Mouse (Mus musculus): ENCODE results near the gene Ebp. TPM values are rescaled to one million over a fixed set of nuclear protein-coding genes. Genes with fewer than 3 reads are reported as not detected.

The Ebp gene
- polyA plus RNA-seq, 1 experiment = 36.0 TPM

- Histone ChIP-seq H3K4me3 (ENCODE audit: insufficient read depth, low read length) (no peak overlapping the region), H3K27ac (ENCODE audit: insufficient read depth, low read length) (no peak overlapping the region), H3K4me1 (ENCODE audit: control insufficient read depth, insufficient read depth, low read length) (no peaks in the 10 kb centered on the region)
- TF ChIP-seq POLR2A (IDR thresholded peaks at IDR 0.05; ENCODE audit: low read depth, low read length) (no peak), CTCF (IDR thresholded peaks at IDR 0.05; ENCODE audit: borderline replicate concordance, insufficient read depth, low read length) (no peak)
Observed at GRCm38 (mm10) chrX:8164471-8164870, 28.8 kb downstream of the Ebp start.

GRCm38 (mm10) chrX:8163076-8163475 lies 30.2 kb downstream of the Ebp start:
- Histone ChIP-seq H3K27ac (ENCODE audit: insufficient read depth, low read length) (no peak overlapping the region), H3K4me1 (ENCODE audit: control insufficient read depth, insufficient read depth, low read length) (no peaks in the 10 kb centered on the region), H3K4me3 (ENCODE audit: insufficient read depth, low read length) (no peak overlapping the region)
- TF ChIP-seq CTCF (IDR thresholded peaks at IDR 0.05; ENCODE audit: borderline replicate concordance, insufficient read depth, low read length) = no peak
- TF ChIP-seq POLR2A (IDR thresholded peaks at IDR 0.05; ENCODE audit: low read depth, low read length) = no peak

GRCm38 (mm10) chrX:8145153-8145991 lies 47.9 kb downstream of the Ebp start, which contains the start of gene Rbm3:
TSS of gene Rbm3 (minus strand) at chrX:8145880.
- TF ChIP-seq POLR2A (IDR thresholded peaks at IDR 0.05; ENCODE audit: low read depth, low read length) = peak; percentile 79
- no peak for TF ChIP-seq CTCF (IDR thresholded peaks at IDR 0.05; ENCODE audit: borderline replicate concordance, insufficient read depth, low read length)
- Histone ChIP-seq H3K4me3 (ENCODE audit: insufficient read depth, low read length) (peak within 1 kb of the TSS; percentile 71), H3K27ac (ENCODE audit: insufficient read depth, low read length) (peak within 1 kb of the TSS; percentile 97), H3K4me1 (ENCODE audit: control insufficient read depth, insufficient read depth, low read length) (no peaks in the 10 kb centered on the region)

- Histone ChIP-seq H3K27ac (ENCODE audit: insufficient read depth, low read length) (no peak overlapping the region), H3K4me3 (ENCODE audit: insufficient read depth, low read length) (peak overlapping the region; percentile 71), H3K4me1 (ENCODE audit: control insufficient read depth, insufficient read depth, low read length) (no peaks in the 10 kb centered on the region)
- no peak for TF ChIP-seq POLR2A (IDR thresholded peaks at IDR 0.05; ENCODE audit: low read depth, low read length)
- no peak for TF ChIP-seq CTCF (IDR thresholded peaks at IDR 0.05; ENCODE audit: borderline replicate concordance, insufficient read depth, low read length)
Observed at GRCm38 (mm10) chrX:8143750-8144149, 49.6 kb downstream of the Ebp start.

- no peaks in the 10 kb centered on the region for H3K4me1 ChIP-seq (ENCODE audit: control insufficient read depth, insufficient read depth, low read length)
- H3K4me3 ChIP-seq (ENCODE audit: insufficient read depth, low read length) = peak overlapping the region; percentile 21; the same call in 1 of the 2 replicates
- TF ChIP-seq CTCF (IDR thresholded peaks at IDR 0.05; ENCODE audit: borderline replicate concordance, insufficient read depth, low read length) (no peak), POLR2A (IDR thresholded peaks at IDR 0.05; ENCODE audit: low read depth, low read length) (no peak)
- H3K27ac ChIP-seq (ENCODE audit: insufficient read depth, low read length) = no peak overlapping the region
Observed at GRCm38 (mm10) chrX:8142948-8143347, 50.4 kb downstream of the Ebp start.

GRCm38 (mm10) chrX:8141058-8141457 lies 52.3 kb downstream of the Ebp start:
- Histone ChIP-seq H3K4me3 (ENCODE audit: insufficient read depth, low read length) (no peak overlapping the region), H3K27ac (ENCODE audit: insufficient read depth, low read length) (no peak overlapping the region), H3K4me1 (ENCODE audit: control insufficient read depth, insufficient read depth, low read length) (no peaks in the 10 kb centered on the region)
- TF ChIP-seq CTCF (IDR thresholded peaks at IDR 0.05; ENCODE audit: borderline replicate concordance, insufficient read depth, low read length) = no peak

GRCm38 (mm10) chrX:8140446-8140845 lies 52.9 kb downstream of the Ebp start:
- H3K27ac ChIP-seq (ENCODE audit: insufficient read depth, low read length) = no peak overlapping the region
- H3K4me3 ChIP-seq (ENCODE audit: insufficient read depth, low read length) = no peak overlapping the region
- TF ChIP-seq CTCF (IDR thresholded peaks at IDR 0.05; ENCODE audit: borderline replicate concordance, insufficient read depth, low read length) (no peak), POLR2A (IDR thresholded peaks at IDR 0.05; ENCODE audit: low read depth, low read length) (no peak)
- no peaks in the 10 kb centered on the region for H3K4me1 ChIP-seq (ENCODE audit: control insufficient read depth, insufficient read depth, low read length)

- Histone ChIP-seq H3K27ac (ENCODE audit: insufficient read depth, low read length) (no peak overlapping the region), H3K4me1 (ENCODE audit: control insufficient read depth, insufficient read depth, low read length) (no peaks in the 10 kb centered on the region), H3K4me3 (ENCODE audit: insufficient read depth, low read length) (no peak overlapping the region)
- TF ChIP-seq POLR2A (IDR thresholded peaks at IDR 0.05; ENCODE audit: low read depth, low read length) (no peak), CTCF (IDR thresholded peaks at IDR 0.05; ENCODE audit: borderline replicate concordance, insufficient read depth, low read length) (no peak)
Observed at GRCm38 (mm10) chrX:8139480-8139879, 53.8 kb downstream of the Ebp start.

- 0 out of 2 replicates have a peak, but pooled peaks cover 4% of the 10 kb centered on the region for H3K4me1 ChIP-seq (ENCODE audit: control insufficient read depth, insufficient read depth, low read length)
- TF ChIP-seq CTCF (IDR thresholded peaks at IDR 0.05; ENCODE audit: borderline replicate concordance, insufficient read depth, low read length) (no peak), POLR2A (IDR thresholded peaks at IDR 0.05; ENCODE audit: low read depth, low read length) (peak; percentile 37; the same call in 1 of the 2 replicates)
- H3K4me3 ChIP-seq (ENCODE audit: insufficient read depth, low read length) = no peak overlapping the region
- no peak overlapping the region for H3K27ac ChIP-seq (ENCODE audit: insufficient read depth, low read length)
Observed at GRCm38 (mm10) chrX:8135886-8136285, 57.4 kb downstream of the Ebp start.

Other genes starting within 250 kb of the Ebp start
- 21.2 and 27.6 TPM in 2 replicates for gene Hdac6, start 245.6 kb downstream of the Ebp start, polyA plus RNA-seq (2011; ENCODE audit: insufficient read length, low read depth, missing spikeins)
- gene Gata1, start 215.4 kb downstream of the Ebp start, polyA plus RNA-seq (2011; ENCODE audit: insufficient read length, low read depth, missing spikeins) = not detected in 2 replicates
- gene Glod5, start 175.0 kb downstream of the Ebp start, polyA plus RNA-seq (2011; ENCODE audit: insufficient read length, low read depth, missing spikeins) = not detected in 2 replicates
- 24.8 and 31.0 TPM in 2 replicates for gene Suv39h1, start 118.8 kb downstream of the Ebp start, polyA plus RNA-seq (2011; ENCODE audit: insufficient read length, low read depth, missing spikeins)
- gene Was, start 103.0 kb downstream of the Ebp start, polyA plus RNA-seq (2011; ENCODE audit: insufficient read length, low read depth, missing spikeins) = 0.25 TPM in 1 of 2 replicates, not detected in the other
- 26.7 and 29.9 TPM in 2 replicates for gene Wdr13, start 60.6 kb downstream of the Ebp start, polyA plus RNA-seq (2011; ENCODE audit: insufficient read length, low read depth, missing spikeins)
- gene Rbm3, start 47.6 kb downstream of the Ebp start, polyA plus RNA-seq (2011; ENCODE audit: insufficient read length, low read depth, missing spikeins) = 486 and 515 TPM in 2 replicates
- 5.3 and 6.7 TPM in 2 replicates for gene Tbc1d25, start 17.3 kb downstream of the Ebp start, polyA plus RNA-seq (2011; ENCODE audit: insufficient read length, low read depth, missing spikeins)
- gene Porcn, start 13.0 kb upstream of the Ebp start, polyA plus RNA-seq (2011; ENCODE audit: insufficient read length, low read depth, missing spikeins) = 5.3 and 8.6 TPM in 2 replicates
- gene Ftsj1, start 58.9 kb upstream of the Ebp start, polyA plus RNA-seq (2011; ENCODE audit: insufficient read length, low read depth, missing spikeins) = 19.8 and 23.9 TPM in 2 replicates
- not detected in 2 replicates for gene Slc38a5, start 77.6 kb upstream of the Ebp start, polyA plus RNA-seq (2011; ENCODE audit: insufficient read length, low read depth, missing spikeins)
- not detected in 2 replicates for gene Ssxb10, start 133.9 kb upstream of the Ebp start, polyA plus RNA-seq (2011; ENCODE audit: insufficient read length, low read depth, missing spikeins)
- not detected in 2 replicates for gene Ssxb9, start 173.5 kb upstream of the Ebp start, polyA plus RNA-seq (2011; ENCODE audit: insufficient read length, low read depth, missing spikeins)
- gene Ssxb1, start 219.8 kb upstream of the Ebp start, polyA plus RNA-seq (2011; ENCODE audit: insufficient read length, low read depth, missing spikeins) = not detected in 2 replicates